Mouse (Mus musculus) MEL (cell line): ENCODE data around the gene Galnt15.

Experiments used
- ELF1 ChIP-seq: IDR thresholded peaks from 2 replicates; pipeline ENCODE4 v1.6.1; 2014; ENCODE audit warnings: low read depth, mild to moderate bottlenecking, inconsistent platforms, low read length, improper control_type of control experiment, moderate library complexity
- EP300 ChIP-seq, 2 experiments: IDR thresholded peaks; 2 replicates each; pipeline ENCODE4 v1.6.1; 2011; ENCODE audit warnings: improper control_type of control experiment in 2 of 2, low read length in 2 of 2, low read depth in 1 of 2, mild to moderate bottlenecking in 1 of 2
- GABPA ChIP-seq: IDR thresholded peaks from 2 replicates; pipeline ENCODE4 v1.6.1; 2012; ENCODE audit warnings: low read depth, mild to moderate bottlenecking, inconsistent platforms, low read length, improper control_type of control experiment, moderate library complexity
- HCFC1 ChIP-seq: IDR thresholded peaks from 2 replicates; pipeline ENCODE4 v1.6.1; 2012; ENCODE audit warnings: low read depth, mild to moderate bottlenecking, inconsistent platforms, low read length, improper control_type of control experiment, moderate library complexity
- POLR2A ChIP-seq, 2 experiments: IDR thresholded peaks; 2 replicates each; pipeline ENCODE4 v1.6.1; 2011 to 2012; ENCODE audit warnings: low read length in 2 of 2, mild to moderate bottlenecking in 2 of 2, control low read depth in 1 of 2, improper control_type of control experiment in 1 of 2, low read depth in 1 of 2, moderate library complexity in 1 of 2; ENCODE audit not compliant: control insufficient read depth in 1 of 2, insufficient read depth in 1 of 2, poor library complexity in 1 of 2
- POLR2AphosphoS2 ChIP-seq: IDR thresholded peaks from 2 replicates; pipeline ENCODE4 v1.6.1; 2011; ENCODE audit warnings: low read length, improper control_type of control experiment

GRCm38 (mm10) chr14:32011547-32012304, 17.1 kb upstream of the Galnt15 start:
- TF ChIP-seq ELF1: no peak
- TF ChIP-seq GABPA: no peak
- TF ChIP-seq EP300 (IDR thresholded peaks at IDR 0.05; ENCODE audit: low read depth in 1 of 2, low read length in 2 of 2): no peak
- TF ChIP-seq HCFC1: no peak
- no peak for TF ChIP-seq POLR2AphosphoS2
- TF ChIP-seq POLR2A (IDR thresholded peaks at IDR 0.05; ENCODE audit: control insufficient read depth in 1 of 2, insufficient read depth in 1 of 2, low read depth in 1 of 2, low read length in 2 of 2, poor library complexity in 1 of 2): no peak
